Mouse (Mus musculus) kidney, adult 2 months (tissue): ENCODE measurements at regions not wholly inside any gene's neighbourhood (a gene's known extent, or its start where the extent isn't known, plus 50 kb on each side); places are given as distances from the start of the nearest gene placed in this dataset.

ENCODE experiments used
- CTCF ChIP-seq: fragments of 200-500 bp; conservative IDR thresholded peaks from 2 replicates; pipeline ENCODE4 v1.5.1; 2011; ENCODE audit warnings: low read depth, mild to moderate bottlenecking, control low read depth, low read length, moderate library complexity, mixed read lengths; ENCODE audit not compliant: insufficient read depth, insufficient read length
- POLR2A ChIP-seq: fragments of 200-500 bp; IDR thresholded peaks from one replicate; pipeline ENCODE4 v1.6.1; 2011; ENCODE audit warnings: low read depth, low read length, control low read depth

DNA sequence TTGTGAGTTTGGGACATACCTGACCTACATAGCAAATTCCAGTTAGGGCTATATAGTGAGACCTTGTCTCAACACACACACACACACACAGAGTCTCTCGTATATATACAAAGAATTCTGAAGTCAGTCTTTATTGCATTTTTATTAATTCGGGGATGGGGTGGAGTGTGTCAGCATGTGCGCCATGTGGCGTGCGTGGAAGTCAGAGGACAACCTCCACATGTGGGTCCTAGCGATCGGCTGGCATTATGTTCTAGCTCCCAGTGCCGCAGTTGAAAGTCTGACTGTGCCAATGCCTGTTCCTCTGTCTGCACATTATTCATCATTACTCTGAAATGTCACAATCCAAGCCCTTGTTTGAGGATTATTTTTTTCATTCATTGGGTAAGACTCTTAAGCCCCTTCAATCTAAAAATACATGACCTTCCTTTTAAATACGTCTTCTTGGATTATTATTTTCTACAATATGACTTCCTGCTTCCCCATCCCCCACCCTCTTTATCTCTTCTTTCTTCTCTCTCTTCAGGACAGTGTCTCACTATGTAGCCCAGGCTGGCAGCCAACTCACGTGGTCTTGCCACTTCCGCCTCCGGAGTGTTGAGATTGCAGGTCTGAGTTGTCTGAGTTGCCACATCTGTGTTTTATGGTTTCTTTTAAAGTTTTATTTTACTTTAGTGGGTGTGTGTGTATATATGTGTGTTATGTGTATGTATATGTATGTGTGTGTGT is 68.3 kb upstream of the Kdm7a start:
- no peak for TF ChIP-seq CTCF
- TF ChIP-seq POLR2A, result no peak
